Mouse (Mus musculus) macrophage (primary cell): Measurements from ENCODE around the gene Oprl1. TPM values are rescaled to one million over a fixed set of nuclear protein-coding genes. Genes with fewer than 3 reads are reported as not detected.

Experiments used
- H3K27ac ChIP-seq: fragments of 350-480 bp; formaldehyde crosslinking; 2 replicates; pipeline ENCODE4 v1.9.0; 2021
- H3K36me3 ChIP-seq: fragments of 350-480 bp; formaldehyde crosslinking; 2 replicates; pipeline ENCODE4 v1.9.0; 2021; ENCODE audit errors: inconsistent target
- H3K4me3 ChIP-seq: fragments of 350-480 bp; formaldehyde crosslinking; 2 replicates; pipeline ENCODE4 v1.9.0; 2021; ENCODE audit errors: inconsistent target
- H3K79me2 ChIP-seq: fragments of 350-480 bp; formaldehyde crosslinking; 2 replicates; pipeline ENCODE4 v1.9.0; 2021; ENCODE audit errors: inconsistent target
- WGBS: methylation state at CpG from one replicate; pipeline ENCODE4 v1.1.7; 2026; ENCODE audit warnings: inconsistent platforms; ENCODE audit not compliant: missing documents; 5-methylcytosine and 5-hydroxymethylcytosine counted together
- polyA plus RNA-seq: library from polyadenylated mRNA; stranded (reverse); fragments of 250-400 nt; gene quantifications from 3 replicates; pipeline ENCODE4 v1.2.4, GENCODE M21; 2018; ENCODE audit warnings: inconsistent platforms

The Oprl1 gene
- polyA plus RNA-seq, 1 experiment from 2014 or later: not detected

DNA sequence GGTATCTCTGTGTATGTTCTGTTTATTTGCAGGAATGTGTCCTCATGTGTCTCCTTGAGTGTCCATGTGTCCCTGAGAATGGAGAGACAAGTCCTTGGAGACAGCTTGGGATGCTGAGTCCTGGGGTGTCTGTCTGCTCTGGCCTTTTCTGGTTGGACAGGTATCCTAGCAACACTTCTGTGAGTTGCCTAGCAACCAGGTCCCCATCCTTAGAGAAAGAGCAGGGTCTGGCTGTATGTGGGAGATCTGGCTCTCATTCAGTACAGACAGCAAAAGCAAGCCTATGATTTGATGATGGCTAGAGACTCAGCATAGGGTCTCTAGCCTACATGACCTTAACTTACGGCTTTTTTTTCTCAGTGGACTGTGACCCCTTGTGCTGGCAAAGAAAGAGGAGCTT is 1.1 kb upstream of the Oprl1 start:
- H3K27ac ChIP-seq: no peak overlapping the region
- 83% methylated on average over 1 of the region's 1 CpGs for WGBS

DNA sequence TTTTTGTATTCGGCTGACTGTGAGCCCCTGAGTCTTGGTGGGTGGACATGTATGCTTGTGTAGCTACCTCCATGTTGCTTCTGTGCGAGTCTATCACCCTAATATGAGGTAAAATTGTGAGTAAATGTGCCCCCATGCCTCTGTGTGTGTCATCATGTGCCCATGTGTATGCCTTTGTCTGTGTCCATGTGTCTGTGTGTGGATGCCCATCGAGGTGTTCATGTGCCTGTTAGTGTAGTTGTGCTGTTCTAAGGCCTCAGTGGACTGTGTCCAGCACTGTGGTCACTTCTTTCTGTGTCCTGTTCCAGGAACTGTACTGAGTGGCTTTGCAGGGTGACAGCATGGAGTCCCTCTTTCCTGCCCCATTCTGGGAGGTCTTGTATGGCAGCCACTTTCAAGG is 566 bp downstream of the Oprl1 start:
- 80% methylated on average over 3 of the region's 3 CpGs for WGBS
- no peak overlapping the region for H3K4me3 ChIP-seq
- no peaks in the 10 kb centered on the region for H3K36me3 ChIP-seq
- no peaks in the 10 kb centered on the region for H3K79me2 ChIP-seq
- H3K27ac ChIP-seq: no peak overlapping the region

More for the DNA sequence above, 1.1 kb upstream of the Oprl1 start:
- H3K36me3 ChIP-seq: no peaks in the 10 kb centered on the region
- H3K4me3 ChIP-seq: no peak overlapping the region
- H3K79me2 ChIP-seq: no peaks in the 10 kb centered on the region

DNA sequence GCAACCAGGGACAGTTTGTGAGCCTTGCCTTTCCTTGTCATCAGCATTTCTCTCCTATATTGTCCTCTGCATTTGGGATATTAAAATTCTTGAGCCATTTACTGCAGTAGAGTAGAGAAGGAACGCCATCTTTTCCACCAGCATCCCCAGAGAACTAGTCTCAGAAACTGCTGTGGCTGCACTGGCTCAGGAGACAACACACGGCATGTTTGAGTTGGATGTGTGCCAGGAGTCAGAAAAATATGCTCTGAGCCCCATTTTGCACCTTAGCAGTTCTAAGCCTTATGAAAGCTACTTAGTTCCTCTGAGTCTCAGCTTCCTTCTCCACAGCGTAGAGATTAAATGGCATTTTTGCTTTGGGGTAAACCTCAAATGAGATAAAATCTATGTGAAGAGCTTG is 2.2 kb downstream of the Oprl1 start:
- Histone ChIP-seq H3K27ac (no peak overlapping the region), H3K79me2 (no peaks in the 10 kb centered on the region), H3K36me3 (no peaks in the 10 kb centered on the region), H3K4me3 (no peak overlapping the region)
- WGBS: 33% methylated on average over 3 of the region's 3 CpGs

DNA sequence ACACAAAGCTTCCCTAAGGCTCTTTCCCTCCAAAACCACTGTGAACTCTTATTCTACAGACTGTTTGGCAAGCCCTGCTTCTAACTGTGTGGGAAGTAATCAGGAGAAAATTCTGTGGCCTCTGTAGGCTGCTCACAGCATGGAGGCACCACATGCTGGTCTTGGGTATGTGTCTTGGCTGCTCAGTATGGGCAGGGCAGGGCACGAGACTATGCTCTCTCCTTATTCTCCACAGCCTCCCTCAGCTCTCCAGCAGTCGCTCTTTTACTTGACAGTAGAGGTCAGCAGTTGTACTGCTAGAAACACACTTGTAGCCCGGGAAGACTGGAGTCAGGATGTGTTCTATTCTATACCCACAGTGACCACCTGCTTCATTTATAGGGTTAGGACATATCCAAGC is 5.2 kb downstream of the Oprl1 start:
- Histone ChIP-seq H3K36me3 (no peaks in the 10 kb centered on the region), H3K4me3 (no peak overlapping the region), H3K79me2 (no peaks in the 10 kb centered on the region), H3K27ac (no peak overlapping the region)
- 67% methylated on average over 3 of the region's 3 CpGs for WGBS

DNA sequence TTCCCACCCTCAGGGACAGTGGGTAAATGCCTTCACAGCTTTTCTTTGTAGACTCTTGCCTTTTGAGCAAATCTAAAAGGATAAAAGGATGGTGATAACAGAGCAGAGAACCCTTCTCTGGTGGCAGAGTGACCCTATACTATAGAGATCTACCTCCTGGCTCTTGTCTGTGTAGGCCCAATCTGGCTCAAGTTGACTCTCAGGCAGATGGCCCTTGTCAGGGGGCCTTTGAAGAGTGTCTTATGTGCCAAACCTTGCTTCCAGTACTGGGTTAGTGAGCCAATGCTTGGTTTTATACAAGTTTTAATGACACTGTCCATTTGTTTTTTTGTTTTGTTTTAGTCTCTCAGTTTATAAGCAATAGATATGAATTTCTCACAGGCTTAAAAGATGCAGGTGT is 6.4 kb downstream of the Oprl1 start:
- Histone ChIP-seq H3K27ac (no peak overlapping the region), H3K36me3 (no peaks in the 10 kb centered on the region), H3K4me3 (no peak overlapping the region), H3K79me2 (no peaks in the 10 kb centered on the region)

DNA sequence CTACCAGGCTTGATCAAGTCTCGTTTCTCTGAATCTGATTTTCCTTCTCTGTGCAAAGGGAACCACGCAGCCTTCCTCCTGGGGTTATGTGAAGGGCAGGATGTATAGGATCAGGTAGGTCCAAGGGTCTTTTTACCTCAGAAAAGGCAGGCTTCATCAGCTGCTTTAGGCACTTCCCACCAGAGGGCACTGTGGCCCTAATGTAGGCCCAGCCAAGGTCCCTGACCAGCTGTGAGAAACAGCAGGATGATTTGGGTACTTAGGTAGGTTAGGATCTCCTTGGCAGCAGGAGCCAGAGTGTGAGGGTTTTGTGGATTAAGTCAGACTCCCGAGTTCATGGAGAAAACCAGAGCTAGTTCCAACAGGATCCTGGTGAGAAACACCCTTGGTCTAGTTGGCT is 7.4 kb downstream of the Oprl1 start:
- Histone ChIP-seq H3K36me3 (no peaks in the 10 kb centered on the region), H3K4me3 (no peak overlapping the region)
- WGBS: 19% methylated on average over 3 of the region's 3 CpGs

DNA sequence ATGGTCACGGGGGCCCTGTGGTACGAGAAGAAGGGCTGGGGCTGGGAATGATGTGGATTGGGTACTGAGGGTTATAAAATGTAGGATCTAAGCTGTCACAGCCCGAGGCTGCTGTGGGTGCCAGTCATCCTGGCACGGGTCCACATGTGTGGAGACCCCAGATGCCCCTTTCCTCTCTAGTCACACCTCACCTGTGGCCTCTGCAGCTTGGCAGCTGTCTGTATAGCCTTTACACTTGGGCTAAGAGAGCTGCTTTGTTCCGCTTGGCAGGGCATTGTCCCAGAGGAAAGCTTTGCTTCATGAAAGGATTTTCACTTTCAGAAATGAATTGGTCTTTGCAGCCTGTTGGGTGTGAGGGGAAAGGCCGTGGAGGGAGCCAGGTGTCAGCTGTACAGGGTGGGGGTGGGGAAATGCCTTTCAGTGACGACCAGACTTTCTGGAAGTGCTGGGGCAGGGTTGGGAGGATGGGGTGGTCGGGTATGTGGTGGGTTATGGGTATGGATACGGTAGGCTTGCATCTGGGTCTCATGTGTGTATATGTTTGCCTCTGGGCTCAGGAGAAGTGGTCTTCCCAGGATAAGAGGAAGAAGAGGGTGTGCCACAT is 12.9 kb downstream of the Oprl1 start:
- Histone ChIP-seq H3K36me3 (no peaks in the 10 kb centered on the region), H3K27ac (no peak overlapping the region), H3K79me2 (no peaks in the 10 kb centered on the region), H3K4me3 (no peak overlapping the region)
- 68% methylated on average over 9 of the region's 9 CpGs for WGBS

More for the DNA sequence above, 7.4 kb downstream of the Oprl1 start:
- Histone ChIP-seq H3K27ac (no peak overlapping the region), H3K79me2 (no peaks in the 10 kb centered on the region)

DNA sequence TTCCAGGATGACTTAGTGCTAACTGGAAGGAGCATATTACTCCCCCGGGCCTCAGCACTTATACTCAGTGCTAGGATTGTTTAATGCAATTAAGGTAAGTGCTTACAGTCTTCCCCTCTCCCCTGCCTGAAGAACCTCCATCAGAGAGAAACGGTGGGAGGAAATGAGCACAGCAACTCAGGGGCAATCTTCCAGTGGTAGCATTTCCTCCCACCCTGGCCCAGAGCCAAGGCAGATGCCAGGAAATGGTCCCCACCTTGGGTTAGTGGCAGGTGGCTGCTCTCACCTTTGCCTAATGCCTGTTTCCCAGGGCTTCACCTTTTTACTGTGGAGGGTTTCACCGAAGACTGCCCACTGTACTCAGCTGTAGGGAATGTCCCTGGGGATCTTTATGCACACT is 15.2 kb downstream of the Oprl1 start:
- Histone ChIP-seq H3K79me2 (no peaks in the 10 kb centered on the region), H3K27ac (no peak overlapping the region), H3K4me3 (no peak overlapping the region), H3K36me3 (no peaks in the 10 kb centered on the region)
- 44% methylated on average over 3 of the region's 3 CpGs for WGBS

DNA sequence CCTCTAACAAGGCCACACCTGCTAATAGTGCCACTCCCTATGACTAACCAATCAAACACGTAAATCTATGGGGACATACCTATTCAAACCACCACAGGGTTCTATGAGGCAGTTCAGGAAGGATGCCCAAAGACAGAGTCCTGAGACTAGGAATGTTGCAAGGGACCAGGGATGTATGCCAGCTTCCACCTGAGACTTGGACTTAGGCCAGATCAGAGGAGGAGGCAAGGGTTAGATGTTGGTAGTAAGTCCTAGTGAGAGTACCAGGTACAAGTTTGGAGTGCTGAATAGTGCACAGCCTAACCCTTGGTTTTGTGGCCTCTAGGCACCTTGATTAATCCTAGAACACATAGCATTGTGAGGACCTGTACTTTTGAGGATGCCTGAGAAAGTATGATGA is 37.8 kb downstream of the Oprl1 start:
- Histone ChIP-seq H3K36me3 (no peaks in the 10 kb centered on the region), H3K79me2 (no peaks in the 10 kb centered on the region), H3K27ac (no peak overlapping the region), H3K4me3 (no peak overlapping the region)
- 47% methylated on average over 1 of the region's 1 CpGs for WGBS

DNA sequence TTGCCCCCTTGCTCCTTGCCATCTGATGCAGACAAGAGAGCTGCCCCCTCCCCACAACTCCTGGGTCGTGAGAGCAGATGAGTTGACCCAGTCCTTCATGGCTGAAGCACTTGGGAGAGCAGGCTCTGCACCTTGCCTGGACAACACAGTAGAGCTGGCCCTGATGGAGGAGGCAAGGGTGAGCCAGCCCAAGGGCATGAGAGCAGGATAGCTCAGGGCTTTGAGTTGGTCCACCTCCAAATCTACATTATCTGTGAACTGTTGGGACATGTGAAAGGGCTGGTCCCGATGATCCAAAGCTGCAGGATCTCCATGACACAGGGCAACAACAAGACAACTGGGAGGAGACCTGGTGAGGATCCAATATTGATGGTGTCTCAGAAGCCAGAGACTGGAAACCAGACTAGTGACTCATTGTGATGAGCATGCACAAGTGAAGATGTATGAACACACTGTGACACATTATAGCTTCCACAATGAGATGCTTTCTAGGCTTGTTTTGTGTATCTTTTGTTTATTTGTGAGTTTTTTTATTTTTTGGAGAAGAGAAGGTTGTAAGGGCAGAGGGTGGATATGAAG is 43.4 kb downstream of the Oprl1 start:
- Histone ChIP-seq H3K27ac (no peak overlapping the region), H3K79me2 (no peaks in the 10 kb centered on the region), H3K4me3 (no peak overlapping the region), H3K36me3 (no peaks in the 10 kb centered on the region)
- 79% methylated on average over 2 of the region's 2 CpGs for WGBS

DNA sequence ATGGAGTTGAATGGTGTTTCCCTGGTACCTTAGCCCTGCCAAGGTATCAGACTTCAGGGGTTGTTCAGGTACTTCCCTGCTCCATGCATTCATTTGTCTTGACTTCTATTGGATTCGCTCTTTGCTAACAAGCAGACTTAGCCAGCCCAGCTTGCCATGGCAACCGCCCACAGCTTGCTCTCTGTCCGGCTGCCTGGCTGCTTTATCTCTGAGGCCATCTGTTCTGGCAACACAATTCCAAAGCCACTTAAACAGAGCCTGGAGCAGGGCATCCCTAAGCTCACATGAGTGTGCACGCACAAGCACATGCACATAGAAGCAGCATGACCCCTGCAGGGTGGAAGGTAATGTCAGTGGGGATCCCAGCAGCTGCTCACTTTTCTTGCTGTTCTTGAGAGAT is 44.2 kb downstream of the Oprl1 start:
- H3K36me3 ChIP-seq: no peaks in the 10 kb centered on the region
- H3K4me3 ChIP-seq: no peak overlapping the region
- H3K27ac ChIP-seq: no peak overlapping the region
- 25% methylated on average over 4 of the region's 4 CpGs for WGBS
- no peaks in the 10 kb centered on the region for H3K79me2 ChIP-seq

DNA sequence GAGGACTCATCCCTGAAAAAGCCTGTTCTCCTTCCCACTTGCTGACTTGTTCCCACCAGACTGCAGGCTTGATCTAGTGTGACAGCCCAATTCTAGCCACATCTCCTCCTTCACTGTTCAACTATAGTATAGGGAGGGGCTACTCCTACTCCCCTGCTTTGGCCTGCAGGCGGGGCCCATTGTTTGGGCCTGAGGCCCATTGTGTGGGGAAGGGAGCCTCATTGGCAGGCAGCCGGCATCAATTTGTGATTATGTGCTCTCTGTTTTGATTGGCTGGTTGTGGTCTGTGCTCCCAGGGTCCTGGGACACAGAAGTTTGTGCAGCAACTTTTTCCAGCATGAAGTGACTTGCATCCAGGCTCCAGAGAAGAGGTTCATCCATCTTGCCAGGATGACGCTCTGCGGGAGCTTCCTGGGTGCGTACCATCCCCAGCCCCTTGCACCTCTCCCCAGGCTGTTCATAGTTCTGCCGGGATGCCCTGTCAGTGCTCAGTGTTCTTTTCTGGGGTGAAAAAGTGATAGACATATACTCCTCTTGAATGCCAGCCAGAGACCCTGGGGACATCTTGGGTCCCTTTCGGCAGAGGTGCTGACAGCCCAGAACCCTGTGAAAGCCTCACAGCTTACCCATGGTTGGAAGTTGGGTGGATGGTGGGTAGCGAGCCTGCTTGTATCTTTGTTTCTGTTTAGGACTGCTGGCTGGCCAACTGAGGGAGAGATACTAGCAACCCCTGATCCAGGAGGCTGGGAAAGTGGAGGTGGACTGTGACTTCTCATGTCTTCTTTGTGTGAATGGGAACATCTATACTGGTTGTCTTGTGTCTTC is 48.4 kb downstream of the Oprl1 start, which contains the start of gene Myt1:
Myt1 (plus strand) TSS at position 327 of the 825 bp plus-strand sequence.
- Histone ChIP-seq H3K79me2 (no peaks in the 10 kb centered on the region), H3K27ac (no peak within 1 kb of the TSS), H3K36me3 (no peaks in the 10 kb centered on the region), H3K4me3 (no peak within 1 kb of the TSS)
- 63% methylated on average over 8 of the region's 8 CpGs for WGBS

DNA sequence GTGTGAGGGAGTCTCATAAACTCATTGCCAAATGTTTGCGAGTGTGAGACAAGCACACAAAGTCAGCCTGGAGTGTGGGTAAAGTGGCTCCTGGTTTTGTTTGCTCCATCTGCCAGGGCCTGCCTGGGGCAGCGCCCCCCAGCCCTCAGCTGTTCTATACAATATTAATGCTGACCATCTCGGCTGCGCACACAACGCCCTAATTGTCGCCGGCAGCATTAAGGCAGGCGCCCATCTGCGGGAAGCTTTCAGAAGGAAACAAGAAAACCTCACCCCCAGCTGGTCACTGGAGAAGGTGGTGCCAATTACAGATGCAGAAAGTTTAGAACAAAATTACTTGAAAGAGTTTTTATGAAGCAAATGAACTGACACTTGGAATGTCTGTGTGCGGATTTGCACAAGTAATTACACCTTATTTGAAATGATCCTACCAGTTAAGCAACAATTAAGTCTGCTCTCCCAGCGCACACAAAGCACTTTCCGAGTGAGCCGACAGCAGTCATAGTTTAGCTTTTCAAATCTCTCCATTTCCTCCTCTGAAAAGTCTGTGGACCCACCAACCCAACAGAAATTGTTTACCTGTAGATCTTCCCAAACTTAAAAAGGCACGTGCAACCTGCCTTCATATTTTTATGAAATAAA is 49.2 kb downstream of the Oprl1 start:
- WGBS: 58% methylated on average over 14 of the region's 14 CpGs
- H3K79me2 ChIP-seq: no peaks in the 10 kb centered on the region
- H3K4me3 ChIP-seq: no peak overlapping the region
- H3K36me3 ChIP-seq: no peaks in the 10 kb centered on the region
- H3K27ac ChIP-seq: no peak overlapping the region

DNA sequence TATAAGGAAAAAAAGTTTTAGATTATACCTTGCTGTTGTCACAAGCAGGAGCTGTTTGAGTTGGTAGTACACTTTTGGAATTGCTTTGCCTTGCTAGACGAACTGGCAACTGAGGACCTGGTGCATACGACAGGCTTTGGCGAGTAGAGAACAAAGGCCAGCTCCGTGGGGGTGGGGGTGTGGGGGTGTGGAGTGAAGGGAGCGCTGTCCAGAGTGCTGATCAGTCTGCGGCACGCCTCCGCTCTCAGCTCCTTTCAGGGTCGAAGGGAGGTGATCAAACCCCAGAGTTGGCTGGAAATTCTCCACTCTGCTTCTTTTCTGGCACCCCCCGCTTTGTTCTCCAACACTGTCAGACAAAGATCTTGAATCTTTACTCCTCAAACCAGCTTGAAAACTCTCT is 49.8 kb downstream of the Oprl1 start:
- H3K79me2 ChIP-seq: no peaks in the 10 kb centered on the region
- no peaks in the 10 kb centered on the region for H3K36me3 ChIP-seq
- no peak overlapping the region for H3K27ac ChIP-seq
- no peak overlapping the region for H3K4me3 ChIP-seq
- 8% methylated on average over 8 of the region's 10 CpGs for WGBS

DNA sequence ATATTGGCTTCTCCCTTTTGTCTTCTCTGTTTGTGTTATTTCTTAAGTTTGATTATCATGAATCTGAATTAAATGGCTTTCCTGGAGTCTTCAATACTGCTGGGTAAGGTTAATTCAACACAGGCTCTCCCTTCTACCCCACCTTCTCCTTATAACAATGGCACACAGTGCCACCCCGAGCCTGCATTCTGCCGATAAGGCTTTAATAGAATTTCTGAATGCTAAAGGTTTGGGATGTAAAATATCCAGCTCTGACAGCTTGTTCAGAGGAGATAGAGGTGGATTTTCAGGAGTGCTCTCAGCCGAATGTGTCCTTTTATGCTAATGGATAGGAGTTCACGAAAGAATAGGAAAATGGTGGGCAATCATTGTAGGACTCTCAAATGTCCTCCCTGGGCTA is 50.4 kb downstream of the Oprl1 start:
- 80% methylated on average over 4 of the region's 4 CpGs for WGBS
- Histone ChIP-seq H3K79me2 (no peaks in the 10 kb centered on the region), H3K4me3 (no peak overlapping the region), H3K27ac (no peak overlapping the region), H3K36me3 (no peaks in the 10 kb centered on the region)
